Mouse (Mus musculus) adrenal gland, adult (tissue): ENCODE data around the gene Obp2b.
"Not testable (repeated sequence)": the region's sequence is repeated elsewhere in the genome, so short reads cannot be mapped to it uniquely, and the experiment has no call there.

ENCODE experiments used
- DNase-seq, 2 experiments: peaks; one replicate each; pipeline ENCODE4 v3.0.0; 2022 to 2023; ENCODE audit warnings: low spot score in 1 of 2; ENCODE audit not compliant: inconsistent age in 2 of 2

The Obp2b gene

DNA sequence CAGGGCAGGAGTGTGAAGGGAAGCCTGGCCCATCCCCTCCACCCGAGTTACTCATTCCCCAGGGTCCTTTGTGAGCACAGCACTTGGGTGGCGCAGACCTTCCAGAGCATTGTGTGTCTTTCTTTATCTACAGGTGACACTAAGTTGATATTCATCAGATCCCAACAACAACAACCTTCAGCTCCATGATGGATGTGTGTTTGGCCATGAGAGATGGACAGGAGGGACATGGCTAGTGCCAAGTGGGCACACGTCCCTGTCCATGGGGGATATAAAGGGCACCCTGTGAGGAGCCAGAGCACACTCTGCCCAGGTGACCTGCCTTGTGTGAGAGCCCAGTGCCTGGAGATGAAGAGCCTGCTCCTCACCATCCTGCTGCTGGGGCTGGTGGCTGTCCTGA lies at the start of gene Obp2b:
Obp2b (plus strand) TSS at position 301 of the 400 bp plus-strand sequence.
- not testable (repeated sequence) for DNase-seq

- peak; percentile 69 to 92 for DNase-seq
Observed at GRCm38 (mm10) chr2:25694605-25695004, 42.2 kb upstream of the Obp2b start.

GRCm38 (mm10) chr2:25696951-25697350 lies 39.9 kb upstream of the Obp2b start:
- DNase-seq: peak; percentile 53 to 85

DNA sequence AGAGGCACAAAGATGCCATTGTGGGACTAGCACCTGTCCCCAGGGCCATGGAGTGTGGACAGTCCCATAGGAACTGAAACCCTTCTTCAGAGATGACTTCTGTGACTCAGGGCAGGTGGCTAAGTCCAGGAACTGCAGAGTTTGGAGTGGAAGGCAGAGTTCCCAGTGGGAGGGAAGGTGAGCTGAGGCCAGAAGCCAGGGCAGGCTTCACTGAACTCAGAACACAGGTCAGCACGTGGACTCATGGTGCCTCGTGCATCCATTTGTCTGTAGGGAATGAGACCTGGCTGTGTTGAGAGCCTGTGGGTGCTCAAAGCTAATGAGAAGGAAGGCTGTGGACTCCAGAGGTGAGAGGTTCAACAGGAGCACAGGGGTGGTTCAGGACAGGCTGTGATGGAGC lies 38.1 kb upstream of the Obp2b start:
- peak in 1 of 2 experiments; percentile 19 for DNase-seq

- DNase-seq: not testable (repeated sequence)
Observed at GRCm38 (mm10) chr2:25699743-25700142, 37.1 kb upstream of the Obp2b start, which contains the start of gene Obp2a. Obp2a (plus strand) TSS chr2:25700043.

DNA sequence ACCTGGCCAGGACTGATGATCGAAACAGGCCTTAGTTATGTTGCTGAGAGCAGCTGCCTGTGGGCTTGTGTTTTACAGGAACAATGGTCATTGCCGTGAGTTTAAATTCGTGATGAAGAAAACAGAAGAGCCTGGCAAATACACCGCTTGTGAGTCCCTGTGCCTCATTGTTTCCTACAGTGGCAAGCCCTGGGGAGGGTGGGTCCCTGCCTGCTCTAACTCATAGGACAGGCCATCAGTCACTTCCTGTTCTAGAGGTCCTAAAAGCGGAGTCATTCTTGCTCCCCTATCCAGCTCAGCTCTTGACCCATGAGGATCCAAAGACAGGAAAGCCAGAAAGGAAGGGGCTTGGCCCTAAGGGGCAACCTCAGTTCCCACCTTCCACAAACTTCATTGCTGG lies 35.8 kb upstream of the Obp2b start:
- no peak for DNase-seq

DNA sequence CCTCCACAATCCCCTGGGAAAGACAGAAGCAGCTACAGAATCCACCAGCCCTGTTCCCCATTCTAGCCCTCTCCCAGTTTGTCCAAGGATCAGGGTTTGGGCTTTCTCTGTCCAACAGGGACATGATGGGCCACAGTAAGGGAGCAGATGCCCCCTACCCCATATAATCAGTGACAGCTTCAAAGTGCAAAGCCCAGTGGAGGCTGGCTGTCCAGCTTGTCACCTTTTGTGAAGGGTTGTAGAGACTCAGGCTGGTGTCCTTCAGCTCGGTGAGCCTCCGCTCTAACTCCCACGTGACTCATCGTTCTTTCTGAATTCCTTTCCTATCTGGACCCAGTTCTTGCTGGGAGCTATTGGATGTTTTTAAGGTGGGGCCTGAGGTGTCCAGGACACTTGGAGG lies 33.1 kb upstream of the Obp2b start:
- DNase-seq: peak in 1 of 2 experiments; percentile 69

DNA sequence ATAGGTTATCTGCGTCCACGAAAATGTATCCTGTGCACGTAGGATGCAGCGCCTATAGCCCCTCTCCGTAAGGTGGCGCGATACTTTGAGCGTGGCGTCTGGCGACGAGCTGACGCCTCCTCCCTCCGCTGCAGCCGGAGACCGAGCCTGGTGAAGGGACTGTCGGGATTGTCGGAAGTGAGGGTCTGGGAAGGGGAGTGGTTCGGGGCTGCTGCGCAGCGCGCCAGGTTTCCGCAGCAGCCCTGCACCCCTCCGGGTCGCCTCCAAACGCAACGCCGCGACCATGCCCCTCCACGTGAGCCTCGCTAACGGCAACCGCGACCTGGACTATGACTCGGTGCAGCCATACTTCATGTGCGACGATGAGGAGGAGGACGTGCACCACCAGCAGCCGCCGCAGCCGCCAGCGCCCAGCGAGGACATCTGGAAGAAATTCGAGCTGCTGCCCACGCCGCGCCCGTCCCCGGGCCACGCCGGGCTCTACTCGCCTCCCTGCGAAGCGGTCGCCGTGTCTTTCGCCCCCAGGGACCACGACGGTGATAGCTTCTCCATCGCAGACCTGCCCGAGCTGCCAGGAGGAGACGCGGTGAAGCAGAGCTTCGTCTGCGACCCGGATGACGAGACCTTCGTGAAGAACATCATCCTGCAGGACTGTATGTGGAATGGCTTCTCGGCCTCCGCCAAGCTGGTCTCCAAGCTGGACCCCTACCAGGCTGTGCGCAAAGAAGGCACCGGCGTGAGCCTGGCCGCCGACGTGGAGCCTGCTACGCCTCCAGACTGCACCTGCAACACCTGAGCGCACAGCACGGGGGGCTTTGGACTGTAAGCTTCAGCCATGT lies 29.9 kb upstream of the Obp2b start, which contains the start of gene Bmyc:
Bmyc (plus strand) TSS at position 97 of the 839 bp plus-strand sequence.
- DNase-seq: peak; percentile 85 to 95

DNA sequence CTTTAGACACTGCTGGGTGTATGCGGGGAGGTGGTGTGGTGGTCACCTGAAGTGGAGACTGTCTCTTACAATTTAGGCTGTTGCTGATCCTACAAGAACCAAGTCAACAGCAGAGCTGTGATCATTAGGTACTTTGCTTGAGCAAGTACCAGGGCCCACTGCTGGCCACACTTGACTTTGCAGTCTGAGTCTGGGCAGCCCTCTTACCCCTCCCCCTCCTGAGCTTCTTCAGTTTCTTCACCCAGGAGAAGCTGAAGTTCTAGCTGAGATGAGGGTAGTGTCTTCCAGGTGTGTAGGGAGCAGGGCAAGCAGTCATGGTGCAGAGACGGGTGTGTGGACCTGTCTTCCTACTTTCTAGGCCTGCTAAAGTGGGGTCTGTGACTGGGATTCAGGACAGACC lies 28.7 kb upstream of the Obp2b start:
- DNase-seq: peak in 1 of 2 experiments; percentile 69

DNA sequence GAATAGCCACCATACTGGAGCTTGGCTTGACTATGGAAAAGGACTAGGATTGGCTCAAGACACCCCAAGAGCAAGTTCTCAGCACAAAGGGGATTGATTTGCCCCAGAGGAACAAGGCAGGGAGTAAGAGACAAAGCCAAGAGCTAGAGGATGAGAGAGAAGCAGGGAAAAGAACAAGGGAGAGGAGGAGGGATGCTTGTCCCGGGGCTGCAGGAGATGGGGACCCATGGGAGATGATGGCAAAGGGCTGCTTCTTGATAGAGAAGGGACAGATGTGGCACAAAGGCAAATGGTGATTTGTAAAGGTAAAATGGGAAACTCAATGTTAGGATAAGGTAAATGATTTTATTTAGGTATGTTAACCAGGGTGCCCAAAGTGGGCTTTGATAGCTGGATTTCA lies 27.8 kb upstream of the Obp2b start:
- not testable (repeated sequence) for DNase-seq

DNA sequence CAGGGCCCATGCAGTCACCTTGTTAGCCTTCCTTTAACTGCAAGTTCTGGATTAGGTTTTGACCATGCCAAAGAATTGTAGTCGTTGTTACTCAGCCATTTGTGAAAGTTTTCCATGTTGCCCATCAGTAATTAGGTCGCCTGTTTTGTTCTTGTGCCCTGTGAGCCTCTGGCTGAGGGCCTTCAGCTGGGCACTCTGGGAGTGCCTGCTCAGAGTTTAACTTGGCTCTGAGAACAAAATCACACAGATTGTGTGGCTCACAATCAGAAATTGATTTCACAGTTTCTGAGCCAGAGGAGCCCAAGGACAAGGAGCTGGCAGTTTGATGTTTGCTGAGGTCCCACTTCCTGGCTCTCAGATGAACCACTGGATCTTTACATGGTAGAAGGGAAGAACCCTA lies 27.0 kb upstream of the Obp2b start:
- not testable (repeated sequence) for DNase-seq

- not testable (repeated sequence) for DNase-seq
Observed at GRCm38 (mm10) chr2:25711641-25712040, 25.2 kb upstream of the Obp2b start.

DNA sequence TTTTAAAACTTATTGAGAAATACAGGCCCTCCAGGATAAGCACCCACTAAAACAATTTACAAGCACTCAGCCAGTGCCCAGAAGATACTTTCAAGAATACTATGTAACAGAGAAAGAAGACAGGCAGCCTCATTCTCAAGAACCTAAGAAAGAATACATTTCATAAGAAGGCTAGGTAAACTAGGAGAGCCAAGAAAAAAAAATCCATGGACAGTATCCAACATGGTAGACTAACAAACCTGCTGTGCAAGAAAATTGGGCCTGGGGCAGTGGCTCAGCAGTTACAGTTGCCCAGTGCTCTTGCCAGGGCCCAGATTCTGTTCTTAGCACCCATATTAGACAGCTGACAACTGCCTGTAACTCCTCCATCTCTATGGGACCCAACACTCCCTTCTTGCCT lies 19.6 kb upstream of the Obp2b start:
- DNase-seq: no peak

DNA sequence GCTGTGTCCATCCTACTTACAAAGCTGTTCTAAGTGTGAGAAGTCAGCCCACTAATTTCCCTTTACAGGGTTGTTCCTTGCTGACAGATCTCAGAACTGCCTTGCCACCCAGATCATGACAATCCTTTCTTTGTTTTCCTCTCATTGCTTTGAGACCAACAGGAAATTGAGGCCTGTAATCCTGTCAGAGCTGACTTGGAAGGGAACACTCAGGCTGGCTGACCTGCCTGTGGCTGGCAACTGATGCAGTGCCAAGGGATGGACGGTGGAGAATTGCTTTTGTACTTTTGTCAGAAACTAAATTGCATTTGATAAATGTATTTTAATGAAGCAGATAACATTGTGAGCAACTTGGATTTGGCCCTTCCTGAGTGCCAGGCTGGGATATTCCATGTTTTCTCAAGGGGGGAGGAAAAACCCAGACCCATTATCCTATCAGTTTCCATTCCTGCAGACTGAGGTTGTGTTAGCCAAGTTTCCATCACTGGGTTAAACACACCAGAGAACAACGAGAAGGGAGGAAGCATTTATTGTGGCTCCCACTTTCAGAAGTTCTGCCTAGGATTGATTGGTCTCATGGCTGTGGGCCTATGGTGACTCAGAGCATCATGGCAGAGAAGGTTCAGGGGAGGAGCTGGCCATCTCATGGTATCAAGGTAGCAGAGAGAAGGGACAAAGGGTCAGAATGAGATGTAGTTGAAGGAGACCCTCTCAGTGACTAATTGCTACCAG lies 3.4 kb upstream of the Obp2b start:
- peak in 1 of 2 experiments; percentile 16 for DNase-seq

GRCm38 (mm10) chr2:25741671-25742070 lies 4.9 kb downstream of the Obp2b start:
- DNase-seq: no peak

GRCm38 (mm10) chr2:25754201-25754600 lies 17.4 kb downstream of the Obp2b start:
- no peak for DNase-seq

- DNase-seq: no peak
Observed at GRCm38 (mm10) chr2:25758064-25758625, 21.3 kb downstream of the Obp2b start.

DNA sequence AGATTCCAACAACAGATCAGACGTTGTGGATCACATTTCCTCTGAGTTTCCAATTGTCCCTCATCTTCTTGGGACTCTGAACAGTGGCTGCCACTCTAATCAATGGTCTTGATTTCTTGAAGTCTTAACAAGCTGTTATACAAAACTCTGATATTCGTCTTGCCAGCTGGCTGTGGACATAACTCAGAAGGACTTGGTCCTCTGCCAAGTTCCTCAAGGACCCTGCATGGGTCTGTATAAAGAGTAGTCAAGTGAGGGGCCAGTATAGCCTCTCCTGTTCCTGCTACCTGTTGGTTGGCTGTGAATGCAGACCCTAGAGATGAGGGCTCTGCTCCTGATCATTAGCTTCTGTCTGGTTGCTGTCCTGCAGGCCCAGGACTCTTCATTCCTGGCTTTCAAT lies 28.5 kb downstream of the Obp2b start, which contains the start of gene Lcn3:
Lcn3 (plus strand) TSS at position 301 of the 400 bp plus-strand sequence.
- peak in 1 of 2 experiments; percentile 13 for DNase-seq

DNA sequence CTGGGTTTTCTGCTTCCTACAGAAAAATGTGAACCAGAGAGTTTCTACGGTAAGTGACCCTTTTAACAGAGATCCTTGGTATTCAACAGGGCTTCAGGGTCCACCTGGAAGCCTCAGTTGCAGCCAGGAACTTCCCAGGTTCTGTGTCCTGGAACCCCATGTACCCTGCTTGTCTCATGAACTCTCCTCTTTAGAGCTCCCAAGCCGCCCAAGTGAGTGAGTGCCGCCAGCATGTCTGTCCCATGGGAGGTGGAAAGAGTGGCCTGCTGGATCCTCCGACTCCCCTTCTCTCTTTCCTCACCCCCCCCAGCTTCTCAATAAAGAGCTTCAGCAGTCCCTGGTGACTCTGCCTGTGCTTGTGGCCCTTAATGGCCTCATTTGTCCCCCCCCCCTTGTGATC lies 31.0 kb downstream of the Obp2b start:
- no peak for DNase-seq

DNA sequence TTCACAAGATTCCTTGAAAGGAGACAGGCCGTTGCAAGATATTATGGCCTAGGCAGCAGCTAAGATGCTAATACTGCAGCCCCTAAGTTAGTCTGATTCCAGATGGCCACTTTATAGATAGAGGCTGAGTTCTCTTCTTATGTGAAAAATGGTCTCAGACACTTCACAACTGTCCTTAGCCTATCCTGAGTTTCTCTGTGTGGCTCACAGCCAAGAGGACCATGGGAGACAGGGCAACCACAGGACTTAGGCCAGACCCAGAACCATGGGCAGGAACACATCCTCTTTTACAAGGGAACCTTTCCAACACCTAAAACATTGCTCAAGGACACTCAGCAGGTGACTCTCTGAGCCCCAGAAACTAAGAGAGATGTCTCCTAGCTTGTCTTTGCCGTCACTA lies 36.7 kb downstream of the Obp2b start:
- peak in 1 of 2 experiments; percentile 55 for DNase-seq

DNA sequence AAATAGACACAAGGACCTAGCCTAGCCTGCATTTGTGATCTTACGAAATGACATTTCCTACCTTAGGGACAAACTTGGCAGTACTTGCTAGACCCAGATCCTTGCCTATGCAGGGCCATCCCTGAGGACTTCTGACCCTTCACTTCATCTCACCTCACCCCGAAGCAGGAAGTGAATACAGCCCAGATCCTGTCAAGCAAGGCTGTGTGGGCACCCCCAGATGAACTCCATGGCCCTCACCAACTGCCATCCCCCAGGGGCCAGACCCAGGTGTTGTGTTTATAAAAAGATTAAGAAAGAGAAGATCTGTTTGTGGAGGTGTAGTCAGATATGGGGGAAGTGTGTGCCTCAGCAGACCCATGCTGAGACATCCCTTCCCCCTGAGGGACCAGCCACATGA lies 37.8 kb downstream of the Obp2b start:
- no peak for DNase-seq
